Comparison of ENCODE assay signal across 9 mouse cellular contexts in genomic region chr6:29199223-29199855, GRCm38 (mm10). TPM values are rescaled to one million over a fixed set of nuclear protein-coding genes. Genes with fewer than 3 reads are reported as not detected.
DNase-seq lines count a peak whose midpoint lies in the region; ATAC-seq lines count a peak whose summit lies in the region.
"Had no signal": no experiment of that assay in that cellular context is flagged by ENCODE, and none has a peak within 500 bp of the region (broad histone marks: within the 10 kb centered on the region; RNA-seq: fewer than 3 reads in every experiment).

No protein-coding gene starts in this region.

- DNase-seq in kidney, adult 9 months, result no peak
- no peak for DNase-seq in embryonic facial prominence, embryonic 14.5 days (ENCODE audit: low spot score)
- peak; percentile 46 for DNase-seq in intestine, embryonic 14.5 days (ENCODE audit: low spot score)
- no peak for DNase-seq in midbrain, embryonic 14.5 days
- no peak for DNase-seq in layer of hippocampus, postnatal 36 days
- DNase-seq in B cell, adult 2 months, result no peak

- no peak overlapping the region for H3K9ac ChIP-seq in kidney, embryonic 14.5 days (ENCODE audit: low read depth, low read length)
- peak overlapping the region; percentile 58; the same call in 1 of the 2 replicates for H3K9ac ChIP-seq in embryonic facial prominence, embryonic 14.5 days (ENCODE audit: low read depth, low read length)
- H3K9ac ChIP-seq in intestine, embryonic 14.5 days (ENCODE audit: low read length), result peak overlapping the region; percentile 30
- H3K9ac ChIP-seq in midbrain, embryonic 14.5 days (replicated peaks; ENCODE audit: low read length), result peak overlapping the region; percentile 37; the same call in 1 of the 2 replicates

- H3K27ac ChIP-seq in kidney, embryonic 14.5 days (ENCODE audit: low read depth, low read length), result no peak overlapping the region
- H3K27ac ChIP-seq in embryonic facial prominence, embryonic 14.5 days (replicated peaks; ENCODE audit: low read depth, low read length), result no peak overlapping the region
- H3K27ac ChIP-seq in intestine, embryonic 14.5 days (ENCODE audit: low read depth), result no peak overlapping the region
- H3K27ac ChIP-seq in midbrain, embryonic 14.5 days (replicated peaks; ENCODE audit: low read depth, low read length), result no peak overlapping the region

- H3K4me2 ChIP-seq in kidney, embryonic 14.5 days (replicated peaks; ENCODE audit: low read depth, low read length), result peak overlapping the region; percentile 38
- H3K4me2 ChIP-seq in embryonic facial prominence, embryonic 14.5 days (ENCODE audit: low read depth, low read length), result peak overlapping the region; percentile 59
- peak overlapping the region; percentile 63 for H3K4me2 ChIP-seq in intestine, embryonic 14.5 days (ENCODE audit: low read length)
- peak overlapping the region; percentile 63 for H3K4me2 ChIP-seq in midbrain, embryonic 14.5 days (ENCODE audit: low read length)

- ATAC-seq in kidney, embryonic 14.5 days (ENCODE audit: low FRiP score, low TSS enrichment), result no peak
- ATAC-seq in embryonic facial prominence, embryonic 14.5 days (ENCODE audit: low read depth), result no peak
- ATAC-seq in intestine, embryonic 14.5 days (replicated peaks; ENCODE audit: low FRiP score, low TSS enrichment, low read depth), result peak; percentile 32; the same call in 1 of the 2 replicates
- no peak for ATAC-seq in midbrain, embryonic 14.5 days (ENCODE audit: low FRiP score, low TSS enrichment)
- no peak for ATAC-seq in cerebellum, adult (ENCODE audit: insufficient number of reproducible peaks, low FRiP score, low TSS enrichment)

- H3K9me3 ChIP-seq in kidney, embryonic 14.5 days (ENCODE audit: control insufficient read depth, low read length), result no peaks in the 10 kb centered on the region
- no peaks in the 10 kb centered on the region for H3K9me3 ChIP-seq in embryonic facial prominence, embryonic 14.5 days (ENCODE audit: control insufficient read depth, low read length)
- no peaks in the 10 kb centered on the region for H3K9me3 ChIP-seq in intestine, embryonic 14.5 days (ENCODE audit: control insufficient read depth, low read length)
- no peaks in the 10 kb centered on the region for H3K9me3 ChIP-seq in midbrain, embryonic 14.5 days (ENCODE audit: control insufficient read depth, low read length)

- no peaks in the 10 kb centered on the region for H3K27me3 ChIP-seq in kidney, embryonic 14.5 days (ENCODE audit: control insufficient read depth, insufficient read depth, low read length)
- no peaks in the 10 kb centered on the region; the same call in 1 of the 2 replicates for H3K27me3 ChIP-seq in embryonic facial prominence, embryonic 14.5 days (replicated peaks; ENCODE audit: control insufficient read depth, insufficient read depth, low read length)
- 0 out of 2 replicates have a peak, but pooled peaks cover 13% of the 10 kb centered on the region for H3K27me3 ChIP-seq in intestine, embryonic 14.5 days (replicated peaks; ENCODE audit: control insufficient read depth, insufficient read depth, low read length)
- no peaks in the 10 kb centered on the region for H3K27me3 ChIP-seq in midbrain, embryonic 14.5 days (ENCODE audit: control insufficient read depth, insufficient read depth, low read length)

- H3K4me1 ChIP-seq in kidney, embryonic 14.5 days (ENCODE audit: control insufficient read depth, insufficient read depth, low read length), result 0 out of 2 replicates have a peak, but pooled peaks cover 4% of the 10 kb centered on the region
- H3K4me1 ChIP-seq in embryonic facial prominence, embryonic 14.5 days (ENCODE audit: control insufficient read depth, insufficient read depth, low read length), result no peaks in the 10 kb centered on the region; the same call in 1 of the 2 replicates
- no peaks in the 10 kb centered on the region for H3K4me1 ChIP-seq in intestine, embryonic 14.5 days (replicated peaks; ENCODE audit: control insufficient read depth, insufficient read depth, low read length)
- peaks cover 9% of the 10 kb centered on the region for H3K4me1 ChIP-seq in midbrain, embryonic 14.5 days (ENCODE audit: control insufficient read depth, insufficient read depth, low read length)

- peak overlapping the region; percentile 28; the same call in 1 of the 2 replicates for H3K4me3 ChIP-seq in kidney, embryonic 14.5 days (ENCODE audit: low read length)
- H3K4me3 ChIP-seq in embryonic facial prominence, embryonic 14.5 days (ENCODE audit: low read depth, low read length), result peak overlapping the region; percentile 38
- peak overlapping the region; percentile 40; the same call in 1 of the 2 replicates for H3K4me3 ChIP-seq in intestine, embryonic 14.5 days (ENCODE audit: low read depth, low read length)
- H3K4me3 ChIP-seq in midbrain, embryonic 14.5 days (replicated peaks; ENCODE audit: low read depth, low read length), result peak overlapping the region; percentile 31; the same call in 1 of the 2 replicates

- H3K36me3 ChIP-seq in kidney, embryonic 14.5 days (ENCODE audit: control insufficient read depth, insufficient read depth, low read length), result peaks cover 9% of the 10 kb centered on the region; the same call in 1 of the 2 replicates
- peaks cover 16% of the 10 kb centered on the region for H3K36me3 ChIP-seq in embryonic facial prominence, embryonic 14.5 days (ENCODE audit: control insufficient read depth, insufficient read depth, low read length)
- H3K36me3 ChIP-seq in intestine, embryonic 14.5 days (ENCODE audit: control insufficient read depth, insufficient read depth, low read length), result peaks cover 20% of the 10 kb centered on the region
- H3K36me3 ChIP-seq in midbrain, embryonic 14.5 days (ENCODE audit: control insufficient read depth, insufficient read depth, low read length), result peaks cover 25% of the 10 kb centered on the region

- WGBS in kidney, embryonic 14.5 days, result 32% methylated on average over 8 of the region's 8 CpGs
- whole genome bisulfite sequencing in embryonic facial prominence, embryonic 14.5 days, result 38% methylated on average over 8 of the region's 8 CpGs
- WGBS in intestine, embryonic 14.5 days, result 35% methylated on average over 8 of the region's 8 CpGs
- WGBS in midbrain, embryonic 14.5 days, result 40% methylated on average over 8 of the region's 8 CpGs

RNA-seq across cellular contexts. Expression of gene Impdh1, which starts 16.8 kb away (rescaled TPM):
- 26.3 and 41.7 TPM in 2 replicates for polyA plus RNA-seq in kidney, embryonic 14.5 days (2014; fragmentation: Nextera tagmentation; extraction: Ambion mirVana)
- polyA plus RNA-seq in embryonic facial prominence, embryonic 14.5 days (2014; fragmentation: Nextera tagmentation; extraction: Ambion mirVana), result 47.1 and 50.7 TPM in 2 replicates
- polyA plus RNA-seq in intestine, embryonic 14.5 days (2014; fragmentation: Nextera tagmentation; extraction: Ambion mirVana), result 47.5 and 48.1 TPM in 2 replicates
- polyA plus RNA-seq in midbrain, embryonic 14.5 days (2014; fragmentation: Nextera tagmentation; extraction: Ambion mirVana), result 48.3 and 48.5 TPM in 2 replicates
- total RNA-seq in layer of hippocampus, postnatal 36 days (2021), result 10 to 100 TPM; 40.9 to 41.8 TPM

RNA-seq across cellular contexts. Expression of gene Prrt4, which starts 20.0 kb away (rescaled TPM):
- 0.96 and 1.4 TPM in 2 replicates for polyA plus RNA-seq in kidney, embryonic 14.5 days (2014; fragmentation: Nextera tagmentation; extraction: Ambion mirVana)
- 0.82 and 1.4 TPM in 2 replicates for polyA plus RNA-seq in embryonic facial prominence, embryonic 14.5 days (2014; fragmentation: Nextera tagmentation; extraction: Ambion mirVana)
- 0.52 and 0.78 TPM in 2 replicates for polyA plus RNA-seq in intestine, embryonic 14.5 days (2014; fragmentation: Nextera tagmentation; extraction: Ambion mirVana)
- polyA plus RNA-seq in midbrain, embryonic 14.5 days (2014; fragmentation: Nextera tagmentation; extraction: Ambion mirVana), result 6.2 and 7.5 TPM in 2 replicates
- 1 to 10 TPM; 2.0 to 2.1 TPM for total RNA-seq in layer of hippocampus, postnatal 36 days (2021)
- total RNA-seq: neutrophil, adult 5-6 weeks had no signal

RNA-seq across cellular contexts. Expression of gene Rbm28, which starts 34.5 kb away (rescaled TPM):
- polyA plus RNA-seq in kidney, embryonic 14.5 days (2014; fragmentation: Nextera tagmentation; extraction: Ambion mirVana), result 65.1 and 65.8 TPM in 2 replicates
- polyA plus RNA-seq in embryonic facial prominence, embryonic 14.5 days (2014; fragmentation: Nextera tagmentation; extraction: Ambion mirVana), result 35.9 and 39.5 TPM in 2 replicates
- polyA plus RNA-seq in intestine, embryonic 14.5 days (2014; fragmentation: Nextera tagmentation; extraction: Ambion mirVana), result 44.6 and 49.7 TPM in 2 replicates
- 36.9 and 47.6 TPM in 2 replicates for polyA plus RNA-seq in midbrain, embryonic 14.5 days (2014; fragmentation: Nextera tagmentation; extraction: Ambion mirVana)
- total RNA-seq in layer of hippocampus, postnatal 36 days (2021), result 10 to 100 TPM; 46.1 to 53.8 TPM
